In genomic region chr7:144971769-144972168, GRCm38 (mm10) we compare ENCODE assay signal across 23 mouse cellular contexts. TPM values are rescaled to one million over a fixed set of nuclear protein-coding genes. Genes with fewer than 3 reads are reported as not detected.
DNase-seq lines count a peak whose midpoint lies in the region; ATAC-seq and TF ChIP-seq lines count a peak whose summit lies in the region.
"Had no signal": no experiment of that assay in that cellular context is flagged by ENCODE, and none has a peak within 500 bp of the region (broad histone marks: within the 10 kb centered on the region; RNA-seq: fewer than 3 reads in every experiment).

No protein-coding gene starts in this region.

- no peak overlapping the region for H3K9ac ChIP-seq in intestine, embryonic 14.5 days (ENCODE audit: low read length)
- H3K9ac ChIP-seq in intestine, embryonic 16.5 days (ENCODE audit: low read depth, low read length) = no peak overlapping the region
- H3K9ac ChIP-seq in hindbrain, postnatal 0 days (replicated peaks; ENCODE audit: low read length) = no peak overlapping the region
- H3K9ac ChIP-seq: embryonic facial prominence, embryonic 12.5 days; forebrain, embryonic 12.5 days; hindbrain, embryonic 12.5 days; liver, embryonic 13.5 days; neural tube, embryonic 12.5 days had no signal

- no peak overlapping the region for H3K4me2 ChIP-seq in intestine, embryonic 14.5 days (ENCODE audit: low read length)
- H3K4me2 ChIP-seq in intestine, embryonic 16.5 days (ENCODE audit: low read depth, low read length) = no peak overlapping the region
- no peak overlapping the region for H3K4me2 ChIP-seq in hindbrain, postnatal 0 days (ENCODE audit: low read depth, low read length)
- H3K4me2 ChIP-seq: embryonic facial prominence, embryonic 12.5 days; forebrain, embryonic 12.5 days; hindbrain, embryonic 12.5 days; liver, embryonic 13.5 days; neural tube, embryonic 12.5 days had no signal

- 0 out of 2 replicates have a peak, but pooled peaks have one; percentile 32 for ATAC-seq in intestine, embryonic 14.5 days (replicated peaks; ENCODE audit: low FRiP score, low TSS enrichment, low read depth)
- ATAC-seq in intestine, embryonic 16.5 days = no peak
- ATAC-seq in hindbrain, postnatal 0 days = no peak

- H3K4me3 ChIP-seq in intestine, embryonic 14.5 days (ENCODE audit: low read depth, low read length) = no peak overlapping the region
- H3K4me3 ChIP-seq in intestine, embryonic 16.5 days (ENCODE audit: low read length) = no peak overlapping the region
- no peak overlapping the region for H3K4me3 ChIP-seq in hindbrain, postnatal 0 days (ENCODE audit: low read length)
- no peak overlapping the region for H3K4me3 ChIP-seq in midbrain, embryonic 10.5 days
- H3K4me3 ChIP-seq: embryonic facial prominence, embryonic 12.5 days; forebrain, embryonic 12.5 days; heart, embryonic 10.5 days; hindbrain, embryonic 12.5 days; liver, embryonic 13.5 days; neural tube, embryonic 12.5 days had no signal

- H3K4me1 ChIP-seq in intestine, embryonic 14.5 days (replicated peaks; ENCODE audit: control insufficient read depth, insufficient read depth, low read length) = no peaks in the 10 kb centered on the region
- no peaks in the 10 kb centered on the region for H3K4me1 ChIP-seq in intestine, embryonic 16.5 days (ENCODE audit: control insufficient read depth, insufficient read depth, low read length)
- no peaks in the 10 kb centered on the region for H3K4me1 ChIP-seq in hindbrain, postnatal 0 days (ENCODE audit: insufficient read depth, low read length)
- no peaks in the 10 kb centered on the region for H3K4me1 ChIP-seq in midbrain, embryonic 10.5 days
- H3K4me1 ChIP-seq: embryonic facial prominence, embryonic 12.5 days; forebrain, embryonic 12.5 days; hindbrain, embryonic 12.5 days; neural tube, embryonic 12.5 days had no signal

- no peak overlapping the region for H3K27ac ChIP-seq in intestine, embryonic 14.5 days (ENCODE audit: low read depth)
- H3K27ac ChIP-seq in intestine, embryonic 16.5 days (ENCODE audit: low read length) = no peak overlapping the region
- no peak overlapping the region for H3K27ac ChIP-seq in hindbrain, postnatal 0 days
- no peak overlapping the region for H3K27ac ChIP-seq in midbrain, embryonic 10.5 days (replicated peaks)
- H3K27ac ChIP-seq: embryonic facial prominence, embryonic 12.5 days; forebrain, embryonic 12.5 days; heart, embryonic 10.5 days; hindbrain, embryonic 12.5 days; liver, embryonic 13.5 days; neural tube, embryonic 12.5 days had no signal

- no peaks in the 10 kb centered on the region for H3K9me3 ChIP-seq in intestine, embryonic 14.5 days (ENCODE audit: control insufficient read depth, low read length)
- no peaks in the 10 kb centered on the region for H3K9me3 ChIP-seq in intestine, embryonic 16.5 days (ENCODE audit: control insufficient read depth, low read length)
- H3K9me3 ChIP-seq in hindbrain, postnatal 0 days (ENCODE audit: low read length) = no peaks in the 10 kb centered on the region
- H3K9me3 ChIP-seq in midbrain, embryonic 10.5 days (replicated peaks) = no peaks in the 10 kb centered on the region
- H3K9me3 ChIP-seq: embryonic facial prominence, embryonic 12.5 days; forebrain, embryonic 12.5 days; heart, embryonic 10.5 days; hindbrain, embryonic 12.5 days; liver, embryonic 13.5 days; neural tube, embryonic 12.5 days had no signal

- no peak for DNase-seq in intestine, embryonic 14.5 days (ENCODE audit: low spot score)
- DNase-seq in urinary bladder, postnatal 14 days (ENCODE audit: low spot score) = peak; percentile 36
- DNase-seq in urinary bladder, adult 2 months (ENCODE audit: low spot score) = no peak
- DNase-seq in induced T-regulatory cell, adult 2 months (ENCODE audit: low read depth) = peak; percentile 3
- DNase-seq in hindbrain, postnatal 0 days (ENCODE audit: low spot score) = no peak
- DNase-seq in midbrain, embryonic 10.5 days (ENCODE audit: low spot score) = no peak
- DNase-seq: cerebellum, adult 2 months; cerebellum, postnatal 25 days; heart, postnatal 14 days; kidney, adult 2 months; kidney, postnatal 25 days; liver, embryonic 13.5 days; lung, adult 2 months; midbrain, embryonic 14.5 days; retina, postnatal 1 day; right cerebral cortex, postnatal 25 days; thymus, postnatal 25 days had no signal

- TF ChIP-seq CTCF in hindbrain, postnatal 0 days (IDR thresholded peaks at IDR 0.05; ENCODE audit: low read depth) = no peak

- 32% methylated on average over 2 of the region's 2 CpGs for WGBS in intestine, embryonic 14.5 days
- 38% methylated on average over 2 of the region's 2 CpGs for whole genome bisulfite sequencing in intestine, embryonic 16.5 days
- 56% methylated on average over 2 of the region's 2 CpGs for WGBS in hindbrain, postnatal 0 days
- WGBS in midbrain, embryonic 10.5 days = 42% methylated on average over 2 of the region's 2 CpGs

- H3K27me3 ChIP-seq in intestine, embryonic 14.5 days (replicated peaks; ENCODE audit: control insufficient read depth, insufficient read depth, low read length) = no peaks in the 10 kb centered on the region
- H3K27me3 ChIP-seq in intestine, embryonic 16.5 days (replicated peaks; ENCODE audit: control insufficient read depth, insufficient read depth, low read length) = no peaks in the 10 kb centered on the region
- H3K27me3 ChIP-seq in hindbrain, postnatal 0 days (ENCODE audit: insufficient read depth, low read length) = no peaks in the 10 kb centered on the region
- H3K27me3 ChIP-seq in midbrain, embryonic 10.5 days (ENCODE audit: low read depth, poor library complexity, severe bottlenecking) = no peaks in the 10 kb centered on the region
- H3K27me3 ChIP-seq: embryonic facial prominence, embryonic 12.5 days; forebrain, embryonic 12.5 days; liver, embryonic 13.5 days; neural tube, embryonic 12.5 days had no signal

- no peaks in the 10 kb centered on the region for H3K36me3 ChIP-seq in intestine, embryonic 14.5 days (ENCODE audit: control insufficient read depth, insufficient read depth, low read length)
- no peaks in the 10 kb centered on the region for H3K36me3 ChIP-seq in intestine, embryonic 16.5 days (ENCODE audit: control insufficient read depth, insufficient read depth, low read length)
- no peaks in the 10 kb centered on the region for H3K36me3 ChIP-seq in hindbrain, postnatal 0 days (ENCODE audit: insufficient read depth, low read length)
- no peaks in the 10 kb centered on the region for H3K36me3 ChIP-seq in midbrain, embryonic 10.5 days
- H3K36me3 ChIP-seq: embryonic facial prominence, embryonic 12.5 days; forebrain, embryonic 12.5 days; heart, embryonic 10.5 days; hindbrain, embryonic 12.5 days; liver, embryonic 13.5 days; neural tube, embryonic 12.5 days had no signal

RNA-seq across cellular contexts. Expression of gene Ccnd1, which starts 32.0 kb away (rescaled TPM):
- 83.8 and 94.8 TPM in 2 replicates for polyA plus RNA-seq in intestine, embryonic 14.5 days (2014; fragmentation: Nextera tagmentation; extraction: Ambion mirVana)
- 59.3 and 72.2 TPM in 2 replicates for polyA plus RNA-seq in intestine, embryonic 16.5 days (2015; fragmentation: Nextera tagmentation; extraction: Ambion mirVana)
- 79.1 and 96.1 TPM in 2 replicates for polyA plus RNA-seq in urinary bladder, adult 2 months (2012; rRNA removed)
- 49.7 and 67.8 TPM in 2 replicates for total RNA-seq in hindbrain, postnatal 0 days (2014; rRNA removed)
- polyA plus RNA-seq in hindbrain, postnatal 0 days (2015; fragmentation: Nextera tagmentation; extraction: Ambion mirVana) = 37.6 and 42.8 TPM in 2 replicates
- 238 and 258 TPM in 2 replicates for polyA plus RNA-seq in midbrain, embryonic 10.5 days (2016; fragmentation: Nextera tagmentation; extraction: Ambion mirVana)

RNA-seq across cellular contexts. Expression of gene LTO1, which starts 56.9 kb away (rescaled TPM):
- 19.0 and 19.1 TPM in 2 replicates for polyA plus RNA-seq in intestine, embryonic 14.5 days (2014; fragmentation: Nextera tagmentation; extraction: Ambion mirVana)
- 22.7 and 24.4 TPM in 2 replicates for polyA plus RNA-seq in intestine, embryonic 16.5 days (2015; fragmentation: Nextera tagmentation; extraction: Ambion mirVana)
- 48.1 and 48.3 TPM in 2 replicates for polyA plus RNA-seq in urinary bladder, adult 2 months (2012; rRNA removed)
- total RNA-seq in hindbrain, postnatal 0 days (2014; rRNA removed) = 22.6 and 25.9 TPM in 2 replicates
- 19.3 and 22.4 TPM in 2 replicates for polyA plus RNA-seq in hindbrain, postnatal 0 days (2015; fragmentation: Nextera tagmentation; extraction: Ambion mirVana)
- polyA plus RNA-seq in midbrain, embryonic 10.5 days (2016; fragmentation: Nextera tagmentation; extraction: Ambion mirVana) = 30.7 and 34.4 TPM in 2 replicates

Comparison
In these comparisons a context has a peak if more than half of its experiments do, and no peak if none do; other contexts are left out.
1. DNase-seq: peak in urinary bladder, postnatal 14 days (single experiment) and induced T-regulatory cell, adult 2 months (single experiment); none in intestine, embryonic 14.5 days (single experiment), urinary bladder, adult 2 months (single experiment), hindbrain, postnatal 0 days (single experiment) and midbrain, embryonic 10.5 days (single experiment).